Mouse (Mus musculus): ENCODE measurements around the gene Ptpn11. TPM values are rescaled to one million over a fixed set of nuclear protein-coding genes. Genes with fewer than 3 reads are reported as not detected.
A peak's percentile ranks its signal among the peaks of the same experiment; 100 is the strongest.

Ptpn11 gene
- polyA plus RNA-seq, 2 experiments, result 27.1 to 44.6 TPM

GRCm38 (mm10) chr5:121166884-121167283 is 24.3 kb downstream of the Ptpn11 start:
- ATAC-seq (ENCODE audit: low FRiP score, low read depth) (no peak), DNase-seq (ENCODE audit: low spot score) (no peak)
- 93% methylated on average over 6 of the region's 6 CpGs for WGBS
- no peak for TF ChIP-seq POLR2A (IDR thresholded peaks at IDR 0.05; ENCODE audit: borderline replicate concordance, extremely low read depth, insufficient read depth, insufficient read length)
- Histone ChIP-seq H3K4me2 (replicated peaks; ENCODE audit: low read depth, low read length, severe bottlenecking) (no peak overlapping the region), H3K27ac (replicated peaks; ENCODE audit: low read depth, low read length) (no peak overlapping the region), H3K4me3 (replicated peaks; ENCODE audit: low read length) (no peak overlapping the region), H3K36me3 (ENCODE audit: control insufficient read depth, insufficient read depth, low read length) (peaks cover 81% of the 10 kb centered on the region), H3K9ac (ENCODE audit: low read depth, low read length, severe bottlenecking) (no peak overlapping the region), H3K27me3 (ENCODE audit: control insufficient read depth, insufficient read depth, low read length) (no peaks in the 10 kb centered on the region), H3K9me3 (ENCODE audit: control insufficient read depth, low read length) (no peaks in the 10 kb centered on the region), H3K4me1 (ENCODE audit: control insufficient read depth, insufficient read depth, low read length) (no peaks in the 10 kb centered on the region)

GRCm38 (mm10) chr5:121162923-121163322 is 28.3 kb downstream of the Ptpn11 start:
- H3K4me3 ChIP-seq (replicated peaks; ENCODE audit: low read length), result no peak overlapping the region
- H3K4me1 ChIP-seq (ENCODE audit: control insufficient read depth, insufficient read depth, low read length), result no peaks in the 10 kb centered on the region
- TF ChIP-seq POLR2A (IDR thresholded peaks at IDR 0.05; ENCODE audit: borderline replicate concordance, extremely low read depth, insufficient read depth, insufficient read length), result no peak
- WGBS, result 88% methylated on average over 7 of the region's 7 CpGs
- ATAC-seq (ENCODE audit: low FRiP score, low read depth), result no peak
- H3K27ac ChIP-seq (replicated peaks; ENCODE audit: low read depth, low read length), result no peak overlapping the region
- no peak for DNase-seq (ENCODE audit: low spot score)
- H3K9me3 ChIP-seq (ENCODE audit: control insufficient read depth, low read length), result no peaks in the 10 kb centered on the region
- peaks cover 94% of the 10 kb centered on the region for H3K36me3 ChIP-seq (ENCODE audit: control insufficient read depth, insufficient read depth, low read length)
- H3K9ac ChIP-seq (ENCODE audit: low read depth, low read length, severe bottlenecking), result no peak overlapping the region
- H3K4me2 ChIP-seq (replicated peaks; ENCODE audit: low read depth, low read length, severe bottlenecking), result no peak overlapping the region
- no peaks in the 10 kb centered on the region for H3K27me3 ChIP-seq (ENCODE audit: control insufficient read depth, insufficient read depth, low read length)

DNA sequence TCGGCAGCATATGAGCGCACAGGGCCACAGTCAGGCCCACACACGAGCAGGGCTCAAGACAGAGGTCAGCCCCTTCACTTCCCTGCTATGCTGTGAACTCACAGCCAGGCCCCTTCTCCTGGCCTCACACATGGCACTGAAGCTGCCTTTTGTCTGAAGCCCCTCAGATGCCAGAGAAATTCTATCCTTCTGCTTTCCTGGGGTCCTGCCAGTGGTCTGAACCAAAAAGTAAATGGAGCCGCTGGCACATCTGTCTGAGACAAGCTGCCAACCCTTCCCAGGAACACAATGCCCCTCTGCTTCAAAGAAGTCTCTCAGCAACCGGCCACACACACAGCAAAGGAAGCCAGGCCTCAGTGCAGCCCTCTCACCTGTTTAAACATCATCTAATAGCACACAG is 28.9 kb downstream of the Ptpn11 start:
- Histone ChIP-seq H3K36me3 (ENCODE audit: control insufficient read depth, insufficient read depth, low read length) (peaks cover 95% of the 10 kb centered on the region), H3K9me3 (ENCODE audit: control insufficient read depth, low read length) (no peaks in the 10 kb centered on the region), H3K4me3 (replicated peaks; ENCODE audit: low read length) (no peak overlapping the region), H3K27ac (replicated peaks; ENCODE audit: low read depth, low read length) (no peak overlapping the region), H3K9ac (ENCODE audit: low read depth, low read length, severe bottlenecking) (no peak overlapping the region), H3K4me2 (replicated peaks; ENCODE audit: low read depth, low read length, severe bottlenecking) (no peak overlapping the region), H3K4me1 (ENCODE audit: control insufficient read depth, insufficient read depth, low read length) (no peaks in the 10 kb centered on the region), H3K27me3 (ENCODE audit: control insufficient read depth, insufficient read depth, low read length) (no peaks in the 10 kb centered on the region)
- no peak for DNase-seq (ENCODE audit: low spot score)
- no peak for TF ChIP-seq POLR2A (IDR thresholded peaks at IDR 0.05; ENCODE audit: borderline replicate concordance, extremely low read depth, insufficient read depth, insufficient read length)
- WGBS, result 90% methylated on average over 5 of the region's 5 CpGs
- ATAC-seq (ENCODE audit: low FRiP score, low read depth), result no peak

DNA sequence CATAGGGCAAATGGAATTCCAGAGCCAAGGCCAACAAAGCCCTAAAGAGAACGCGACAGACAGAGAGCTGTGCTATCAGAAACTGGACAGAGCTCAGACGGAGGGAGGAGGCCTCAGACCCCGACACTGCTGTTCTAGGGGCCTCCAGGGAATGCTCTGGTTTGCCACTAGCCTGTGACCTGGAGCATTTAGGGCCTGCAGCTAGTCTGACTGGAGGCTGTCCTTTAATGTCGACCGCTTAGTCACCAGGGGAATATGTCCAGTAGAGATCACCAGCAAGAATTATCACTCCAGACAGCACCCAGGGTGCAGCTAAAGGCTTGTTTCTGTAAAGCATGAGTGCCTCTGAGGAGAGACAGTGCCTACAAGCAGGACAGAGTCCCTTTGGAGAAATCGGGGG is 32.2 kb downstream of the Ptpn11 start:
- ATAC-seq (ENCODE audit: low FRiP score, low read depth) (no peak), DNase-seq (ENCODE audit: low spot score) (no peak)
- Histone ChIP-seq H3K27ac (replicated peaks; ENCODE audit: low read depth, low read length) (no peak overlapping the region), H3K27me3 (ENCODE audit: control insufficient read depth, insufficient read depth, low read length) (no peaks in the 10 kb centered on the region), H3K36me3 (ENCODE audit: control insufficient read depth, insufficient read depth, low read length) (peaks cover 96% of the 10 kb centered on the region), H3K4me3 (replicated peaks; ENCODE audit: low read length) (no peak overlapping the region), H3K4me1 (ENCODE audit: control insufficient read depth, insufficient read depth, low read length) (no peaks in the 10 kb centered on the region), H3K9me3 (ENCODE audit: control insufficient read depth, low read length) (no peaks in the 10 kb centered on the region), H3K4me2 (replicated peaks; ENCODE audit: low read depth, low read length, severe bottlenecking) (no peak overlapping the region), H3K9ac (ENCODE audit: low read depth, low read length, severe bottlenecking) (no peak overlapping the region)
- 88% methylated on average over 7 of the region's 7 CpGs for WGBS
- TF ChIP-seq POLR2A (IDR thresholded peaks at IDR 0.05; ENCODE audit: borderline replicate concordance, extremely low read depth, insufficient read depth, insufficient read length), result no peak

DNA sequence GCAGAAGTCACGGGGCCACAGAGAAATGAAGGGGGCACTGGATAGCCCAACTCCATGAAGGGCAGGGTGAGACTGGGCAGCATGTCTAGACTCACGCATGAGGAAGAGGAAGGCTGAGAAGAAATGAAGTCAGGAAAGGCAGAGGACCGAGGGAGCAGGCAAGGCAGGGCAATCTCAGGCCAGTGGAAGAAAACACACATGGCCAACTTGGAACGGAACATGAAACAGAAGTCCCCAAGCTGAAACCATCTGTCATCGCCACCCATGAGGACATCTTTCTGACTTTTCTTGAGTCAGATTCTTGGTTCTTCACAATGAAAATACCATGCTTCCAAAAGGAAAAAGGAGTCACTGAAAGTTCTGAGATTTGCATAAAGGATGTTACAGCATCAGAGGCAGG is 33.7 kb downstream of the Ptpn11 start:
- no peaks in the 10 kb centered on the region for H3K27me3 ChIP-seq (ENCODE audit: control insufficient read depth, insufficient read depth, low read length)
- WGBS, result 96% methylated on average over 5 of the region's 5 CpGs
- DNase-seq (ENCODE audit: low spot score), result no peak
- H3K36me3 ChIP-seq (ENCODE audit: control insufficient read depth, insufficient read depth, low read length), result peaks cover 96% of the 10 kb centered on the region
- ATAC-seq (ENCODE audit: low FRiP score, low read depth), result no peak
- H3K4me1 ChIP-seq (ENCODE audit: control insufficient read depth, insufficient read depth, low read length), result no peaks in the 10 kb centered on the region
- no peak overlapping the region for H3K4me2 ChIP-seq (replicated peaks; ENCODE audit: low read depth, low read length, severe bottlenecking)
- H3K27ac ChIP-seq (replicated peaks; ENCODE audit: low read depth, low read length), result no peak overlapping the region
- H3K4me3 ChIP-seq (replicated peaks; ENCODE audit: low read length), result no peak overlapping the region
- TF ChIP-seq POLR2A (IDR thresholded peaks at IDR 0.05; ENCODE audit: borderline replicate concordance, extremely low read depth, insufficient read depth, insufficient read length), result no peak
- H3K9me3 ChIP-seq (ENCODE audit: control insufficient read depth, low read length), result no peaks in the 10 kb centered on the region
- no peak overlapping the region for H3K9ac ChIP-seq (ENCODE audit: low read depth, low read length, severe bottlenecking)

DNA sequence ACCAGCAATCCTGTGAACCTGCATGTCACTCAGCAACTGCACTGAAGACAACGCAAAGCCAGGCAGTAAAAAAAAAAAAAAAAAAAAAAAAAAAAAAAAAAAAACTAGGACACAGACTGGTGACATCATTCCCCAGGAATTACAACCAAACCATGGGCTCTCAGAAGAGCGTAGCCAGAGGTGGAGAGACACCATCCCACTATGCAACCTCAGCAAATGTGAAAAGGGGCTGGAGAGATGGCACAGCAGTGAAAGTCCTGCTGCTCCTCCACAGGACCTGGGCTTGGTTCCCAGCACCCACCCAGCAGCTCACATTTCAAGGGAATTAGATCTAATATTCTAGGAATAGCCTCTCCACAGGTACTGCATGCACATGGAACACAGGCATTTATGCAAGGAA is 34.2 kb downstream of the Ptpn11 start:
- Histone ChIP-seq H3K27me3 (ENCODE audit: control insufficient read depth, insufficient read depth, low read length) (no peaks in the 10 kb centered on the region), H3K4me2 (replicated peaks; ENCODE audit: low read depth, low read length, severe bottlenecking) (no peak overlapping the region), H3K9ac (ENCODE audit: low read depth, low read length, severe bottlenecking) (no peak overlapping the region), H3K4me1 (ENCODE audit: control insufficient read depth, insufficient read depth, low read length) (no peaks in the 10 kb centered on the region), H3K9me3 (ENCODE audit: control insufficient read depth, low read length) (no peaks in the 10 kb centered on the region), H3K27ac (replicated peaks; ENCODE audit: low read depth, low read length) (no peak overlapping the region), H3K36me3 (ENCODE audit: control insufficient read depth, insufficient read depth, low read length) (peaks cover 96% of the 10 kb centered on the region), H3K4me3 (replicated peaks; ENCODE audit: low read length) (no peak overlapping the region)
- ATAC-seq (ENCODE audit: low FRiP score, low read depth) (no peak), DNase-seq (ENCODE audit: low spot score) (peak; percentile 7)
- no peak for TF ChIP-seq POLR2A (IDR thresholded peaks at IDR 0.05; ENCODE audit: borderline replicate concordance, extremely low read depth, insufficient read depth, insufficient read length)
- WGBS, result 66% methylated on average over 2 of the region's 2 CpGs

All from limb, embryonic 14.5 days (tissue).